Mouse (Mus musculus) forebrain, embryonic 14.5 days (tissue): ENCODE data around the gene Iqschfp. TPM values are rescaled to one million over a fixed set of nuclear protein-coding genes. Genes with fewer than 3 reads are reported as not detected.
A peak's percentile ranks its signal among the peaks of the same experiment; 100 is the strongest.

Experiments
- ATAC-seq: fragments of 200-750 bp; cut with Nextera tagmentation; 2 replicates; pipeline ENCODE4 v1.8.0; 2017; ENCODE audit warnings: mild to moderate bottlenecking, moderate library complexity
- DNase-seq: peaks from one replicate; pipeline ENCODE4 v3.0.0-alpha.2; 2015; ENCODE audit warnings: low spot score
- H3K27ac ChIP-seq: fragments of 300-500 bp; sonication (generic); 2 replicates; pipeline ENCODE4 v1.5.1; 2014; ENCODE audit warnings: low read depth, mild to moderate bottlenecking, control low read depth, low read length, moderate library complexity
- H3K27me3 ChIP-seq: fragments of 300-500 bp; sonication (generic); replicated peaks from 2 replicates; pipeline ENCODE4 v1.6.1; 2014; ENCODE audit warnings: low read length, control low read depth, mixed read lengths; ENCODE audit not compliant: control insufficient read depth, insufficient read depth
- H3K36me3 ChIP-seq: fragments of 300-500 bp; sonication (generic); 2 replicates; pipeline ENCODE4 v1.6.1; 2014; ENCODE audit warnings: low read length, control low read depth; ENCODE audit not compliant: control insufficient read depth, insufficient read depth
- H3K4me1 ChIP-seq: fragments of 300-500 bp; sonication (generic); 2 replicates; pipeline ENCODE4 v1.6.1; 2014; ENCODE audit warnings: antibody characterized with exemption, low read length, control low read depth; ENCODE audit not compliant: control insufficient read depth, insufficient read depth
- H3K4me2 ChIP-seq: fragments of 300-500 bp; sonication (generic); 2 replicates; pipeline ENCODE4 v1.6.1; 2014; ENCODE audit warnings: mild to moderate bottlenecking, control low read depth, low read length
- H3K4me3 ChIP-seq: fragments of 300-500 bp; sonication (generic); 2 replicates; pipeline ENCODE4 v1.5.1; 2014; ENCODE audit warnings: low read depth, low read length, control low read depth
- H3K9ac ChIP-seq: fragments of 300-500 bp; sonication (generic); 2 replicates; pipeline ENCODE4 v1.6.1; 2014; ENCODE audit warnings: mild to moderate bottlenecking, low read length, control low read depth, moderate library complexity
- H3K9me3 ChIP-seq: fragments of 300-500 bp; sonication (generic); replicated peaks from 2 replicates; pipeline ENCODE4 v1.6.1; 2016; ENCODE audit warnings: low read length, control low read depth, mixed read lengths; ENCODE audit not compliant: control insufficient read depth
- WGBS: fragments of 180-500 bp; shearing (Covaris S2); extraction: QIAGEN DNeasy Blood & Tissue Kit; methylation state at CpG from one replicate; pipeline ENCODE4 v1.1.7; 2014; 5-methylcytosine and 5-hydroxymethylcytosine counted together
- polyA plus RNA-seq: library from polyadenylated mRNA; unstranded; fragments of >200 nt; fragmentation: Nextera tagmentation; extraction: Ambion mirVana; gene quantifications from 2 replicates; pipeline ENCODE4 v1.2.1, GENCODE M21; 2014

Gene Iqschfp
- 2.8 and 5.0 TPM in 2 replicates for polyA plus RNA-seq

DNA sequence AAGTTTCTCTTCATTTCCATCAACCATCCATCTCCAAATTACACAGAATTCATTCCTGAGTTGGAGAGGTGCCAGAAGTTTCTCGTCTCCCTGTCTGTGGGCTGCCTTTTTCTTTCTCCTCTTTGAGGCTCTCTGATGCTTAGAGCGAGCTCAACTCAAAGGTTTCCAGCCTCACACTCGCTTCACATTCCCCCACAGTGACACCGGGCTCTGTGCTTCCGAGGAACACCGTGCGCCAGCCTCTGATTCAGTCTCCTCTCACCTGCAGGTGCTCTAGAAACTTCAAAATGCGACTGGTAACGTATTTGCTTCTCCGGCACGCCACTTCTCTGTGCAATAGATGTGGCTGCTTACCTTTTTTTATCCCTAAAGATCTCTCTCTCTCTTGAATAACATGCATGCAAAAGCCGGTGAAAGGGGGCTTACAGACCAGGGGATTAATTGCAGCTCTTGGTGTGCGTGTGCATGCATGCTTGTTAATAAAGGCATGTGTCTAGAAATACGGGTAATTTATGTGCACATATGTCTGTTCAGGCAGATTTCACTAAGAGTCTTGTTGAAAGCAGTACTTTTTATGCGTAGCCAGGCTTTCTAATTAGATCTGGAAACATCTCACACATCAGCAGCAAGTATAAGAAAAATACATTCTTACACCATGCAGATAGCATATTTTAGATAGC is at the start of gene Iqschfp, which contains the start of gene Iqcj:
Iqschfp (plus strand) TSS at position 207 of the 680 bp plus-strand sequence.
Iqcj (plus strand) TSS at position 195 of the 680 bp plus-strand sequence.
- H3K9me3 ChIP-seq = no peaks in the 10 kb centered on the region
- 5% methylated on average over 15 of the region's 15 CpGs for WGBS
- H3K4me2 ChIP-seq = peak within 1 kb of the TSS; percentile 57
- peak within 1 kb of the TSS; percentile 59 for H3K9ac ChIP-seq
- H3K36me3 ChIP-seq = no peaks in the 10 kb centered on the region
- no peaks in the 10 kb centered on the region; the same call in 1 of the 2 replicates for H3K4me1 ChIP-seq
- H3K4me3 ChIP-seq = peak within 1 kb of the TSS; percentile 26
- no peaks in the 10 kb centered on the region for H3K27me3 ChIP-seq
- DNase-seq (peak; percentile 69), ATAC-seq (peak; percentile 75)
- H3K27ac ChIP-seq = peak within 1 kb of the TSS; percentile 58

DNA sequence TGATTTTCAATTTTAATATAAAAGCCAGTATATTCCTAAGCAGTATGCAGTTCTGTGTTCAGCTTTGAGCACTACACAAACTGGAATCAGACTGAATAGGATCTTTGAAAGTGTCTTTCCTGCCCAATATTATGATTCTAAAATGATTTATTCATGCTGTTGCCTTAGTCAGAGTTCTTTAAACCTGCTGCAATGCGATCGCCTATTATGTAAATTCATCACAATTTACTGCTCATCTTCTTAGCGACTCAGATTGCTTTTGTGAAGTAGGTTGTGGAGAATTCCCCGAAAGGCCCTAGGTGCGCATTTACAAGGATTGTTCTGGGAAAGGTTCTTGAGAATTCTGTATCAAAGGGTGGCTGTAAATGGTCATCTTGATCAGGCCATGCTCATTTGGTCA is 39.6 kb upstream of the Iqschfp start:
- Histone ChIP-seq H3K27me3 (no peaks in the 10 kb centered on the region), H3K4me2 (no peak overlapping the region), H3K4me3 (no peak overlapping the region), H3K9me3 (no peaks in the 10 kb centered on the region), H3K36me3 (no peaks in the 10 kb centered on the region), H3K9ac (no peak overlapping the region), H3K4me1 (no peaks in the 10 kb centered on the region), H3K27ac (no peak overlapping the region)
- DNase-seq (no peak), ATAC-seq (no peak)
- WGBS = 79% methylated on average over 5 of the region's 5 CpGs

DNA sequence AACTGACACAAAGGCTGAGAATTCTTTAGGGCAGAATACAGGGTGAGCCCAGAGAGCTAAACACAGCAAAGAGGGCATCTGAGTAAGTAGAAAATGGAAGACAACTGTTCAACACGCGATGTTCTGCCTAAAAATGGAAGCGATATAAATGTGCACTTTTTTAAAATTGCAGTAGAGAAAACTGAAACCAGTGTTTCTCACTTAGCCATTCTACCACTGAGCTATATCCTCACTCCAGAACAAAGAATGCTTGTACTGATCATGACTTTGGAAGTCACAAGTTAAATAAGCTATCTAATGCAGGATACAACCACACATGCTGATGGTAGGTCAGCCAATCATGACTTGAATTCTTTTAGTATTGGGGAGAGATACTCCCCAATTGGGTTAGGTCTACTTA is 30.5 kb upstream of the Iqschfp start:
- DNase-seq = no peak
- H3K27me3 ChIP-seq = no peaks in the 10 kb centered on the region
- H3K36me3 ChIP-seq = no peaks in the 10 kb centered on the region
- no peak overlapping the region for H3K4me2 ChIP-seq
- ATAC-seq = no peak
- no peaks in the 10 kb centered on the region for H3K9me3 ChIP-seq
- no peak overlapping the region for H3K4me3 ChIP-seq
- WGBS = 92% methylated on average over 3 of the region's 3 CpGs
- no peak overlapping the region for H3K9ac ChIP-seq
- H3K27ac ChIP-seq = no peak overlapping the region
- H3K4me1 ChIP-seq = no peaks in the 10 kb centered on the region

DNA sequence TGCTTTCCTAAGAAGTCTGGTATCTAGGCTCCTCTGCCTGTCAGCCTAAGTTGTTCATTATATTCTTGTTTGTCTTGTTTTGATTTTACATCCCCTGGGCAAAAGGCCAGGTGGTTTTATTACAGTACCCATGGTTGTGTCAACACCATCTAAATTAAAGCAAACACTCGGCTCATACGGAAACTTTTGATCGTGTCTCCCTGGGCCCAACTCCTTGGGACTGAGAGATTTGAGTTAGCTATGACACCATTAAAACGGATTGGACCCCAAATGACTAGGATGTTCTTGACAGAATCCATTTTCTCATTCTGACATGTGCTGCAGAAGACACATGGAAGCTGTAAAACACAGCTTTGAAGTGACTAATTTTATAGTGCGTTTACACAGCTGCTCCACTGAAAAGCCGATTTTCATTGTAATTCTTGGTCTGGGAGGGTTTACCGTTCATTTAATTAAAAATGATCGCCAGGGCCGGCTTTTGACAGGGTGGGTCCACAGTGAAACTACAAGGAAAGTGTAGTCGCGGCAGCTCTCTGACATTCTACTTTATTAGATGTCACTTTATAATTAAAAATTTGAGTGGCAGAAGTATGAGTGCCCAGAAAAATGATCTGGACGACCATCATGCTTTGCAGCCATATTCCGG is 24.5 kb upstream of the Iqschfp start:
- no peaks in the 10 kb centered on the region for H3K4me1 ChIP-seq
- H3K27me3 ChIP-seq = no peaks in the 10 kb centered on the region
- H3K27ac ChIP-seq = no peak overlapping the region
- no peak overlapping the region for H3K9ac ChIP-seq
- no peak overlapping the region for H3K4me3 ChIP-seq
- H3K36me3 ChIP-seq = no peaks in the 10 kb centered on the region
- ATAC-seq = no peak
- H3K9me3 ChIP-seq = no peaks in the 10 kb centered on the region
- no peak for DNase-seq
- H3K4me2 ChIP-seq = no peak overlapping the region
- WGBS = 80% methylated on average over 13 of the region's 13 CpGs

DNA sequence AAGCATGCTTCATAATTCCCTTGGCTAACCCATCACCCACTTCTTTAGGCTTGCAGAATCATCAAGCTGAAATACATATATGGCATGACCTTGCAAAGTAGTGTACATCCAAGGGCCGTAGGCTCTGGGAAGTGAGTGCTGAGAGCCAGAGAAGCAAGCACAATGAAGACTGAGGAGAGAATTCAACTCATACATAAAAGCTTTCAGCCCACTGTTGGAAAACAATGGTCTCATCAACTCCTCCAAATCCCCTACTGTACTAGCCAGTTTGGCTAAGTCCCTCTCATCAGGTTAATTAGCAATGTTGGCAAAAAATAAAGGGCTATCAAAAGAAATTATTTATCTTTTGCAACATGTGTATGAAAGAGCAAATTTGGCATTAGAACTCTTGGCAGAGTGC is 22.6 kb upstream of the Iqschfp start:
- no peak overlapping the region for H3K27ac ChIP-seq
- WGBS = 33% methylated on average over 1 of the region's 1 CpGs
- ATAC-seq = no peak
- H3K4me3 ChIP-seq = no peak overlapping the region
- H3K4me1 ChIP-seq = no peaks in the 10 kb centered on the region
- no peak overlapping the region for H3K9ac ChIP-seq
- no peaks in the 10 kb centered on the region for H3K36me3 ChIP-seq
- DNase-seq = peak; percentile 26
- no peaks in the 10 kb centered on the region for H3K9me3 ChIP-seq
- no peak overlapping the region for H3K4me2 ChIP-seq
- no peaks in the 10 kb centered on the region for H3K27me3 ChIP-seq

DNA sequence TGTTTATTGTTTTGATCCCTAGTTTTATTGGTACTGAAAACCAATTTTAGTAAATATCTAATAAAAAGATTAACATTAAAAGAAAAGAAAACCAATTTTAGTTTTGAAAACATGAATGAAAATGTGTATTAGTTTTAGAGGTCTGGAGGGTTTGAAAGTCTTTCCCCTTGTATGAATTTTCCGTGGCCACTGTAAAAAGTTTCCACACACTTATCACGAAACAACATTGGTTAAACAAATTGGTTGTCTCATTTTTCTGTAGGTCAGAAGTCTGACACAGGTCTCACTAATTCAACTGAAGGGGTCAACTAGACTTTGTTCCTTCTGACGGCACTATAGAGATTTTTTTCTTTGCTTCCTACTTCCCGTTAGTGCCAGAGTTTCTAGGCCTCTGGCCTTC is 14.8 kb upstream of the Iqschfp start:
- H3K4me2 ChIP-seq = no peak overlapping the region
- no peaks in the 10 kb centered on the region for H3K9me3 ChIP-seq
- DNase-seq = no peak
- no peaks in the 10 kb centered on the region for H3K36me3 ChIP-seq
- WGBS = 86% methylated on average over 4 of the region's 4 CpGs
- no peaks in the 10 kb centered on the region for H3K4me1 ChIP-seq
- H3K4me3 ChIP-seq = no peak overlapping the region
- no peak overlapping the region for H3K27ac ChIP-seq
- no peaks in the 10 kb centered on the region for H3K27me3 ChIP-seq
- no peak overlapping the region for H3K9ac ChIP-seq
- no peak for ATAC-seq

DNA sequence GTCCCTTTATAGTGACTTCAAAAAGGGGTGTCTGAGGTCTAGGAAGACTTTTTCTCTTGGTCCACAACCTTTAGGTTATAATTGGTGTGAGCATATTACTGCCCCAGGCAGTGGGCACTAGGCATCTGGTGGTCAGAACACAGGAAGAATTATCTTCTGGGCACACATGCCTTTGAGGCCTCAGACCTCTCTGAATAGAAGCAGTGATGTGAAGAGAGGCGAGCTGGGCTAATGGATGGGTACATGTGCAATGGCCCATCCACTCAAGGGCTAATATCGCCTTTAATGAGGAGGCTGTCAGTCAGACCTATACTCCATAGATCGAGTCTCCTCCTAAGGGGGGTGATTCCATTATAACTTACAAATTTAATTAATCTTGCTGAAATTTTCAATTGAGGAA is 7.7 kb upstream of the Iqschfp start:
- Histone ChIP-seq H3K36me3 (no peaks in the 10 kb centered on the region), H3K27me3 (no peaks in the 10 kb centered on the region), H3K9ac (no peak overlapping the region), H3K4me1 (no peaks in the 10 kb centered on the region), H3K27ac (no peak overlapping the region), H3K4me3 (no peak overlapping the region), H3K9me3 (no peaks in the 10 kb centered on the region), H3K4me2 (no peak overlapping the region)
- ATAC-seq (no peak), DNase-seq (no peak)
- 34% methylated on average over 3 of the region's 3 CpGs for WGBS

DNA sequence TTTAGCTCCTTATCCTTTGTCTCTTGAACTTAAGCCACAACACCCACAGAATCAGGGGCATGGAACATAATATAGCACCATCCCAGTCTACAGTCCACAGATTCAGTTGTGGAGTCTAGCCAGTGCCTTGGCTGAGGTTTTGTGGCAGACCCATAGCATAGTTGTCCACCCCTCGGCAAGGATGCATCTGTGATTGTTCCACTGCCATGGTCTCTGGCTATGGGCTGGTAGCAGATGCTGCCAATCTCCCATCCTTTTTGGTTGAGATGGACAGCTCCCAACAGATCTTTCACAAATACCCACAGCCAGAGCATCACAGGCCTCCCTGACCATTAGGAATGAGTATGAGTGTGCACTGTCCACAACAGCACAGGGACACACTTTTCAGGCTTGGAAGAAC is 5.9 kb upstream of the Iqschfp start:
- H3K9ac ChIP-seq = no peak overlapping the region
- no peak overlapping the region for H3K4me2 ChIP-seq
- H3K27me3 ChIP-seq = no peaks in the 10 kb centered on the region
- DNase-seq = no peak
- no peaks in the 10 kb centered on the region for H3K36me3 ChIP-seq
- no peaks in the 10 kb centered on the region for H3K9me3 ChIP-seq
- no peak overlapping the region for H3K4me3 ChIP-seq
- no peak for ATAC-seq
- 68% methylated on average over 1 of the region's 1 CpGs for WGBS
- H3K4me1 ChIP-seq = no peaks in the 10 kb centered on the region
- no peak overlapping the region for H3K27ac ChIP-seq

DNA sequence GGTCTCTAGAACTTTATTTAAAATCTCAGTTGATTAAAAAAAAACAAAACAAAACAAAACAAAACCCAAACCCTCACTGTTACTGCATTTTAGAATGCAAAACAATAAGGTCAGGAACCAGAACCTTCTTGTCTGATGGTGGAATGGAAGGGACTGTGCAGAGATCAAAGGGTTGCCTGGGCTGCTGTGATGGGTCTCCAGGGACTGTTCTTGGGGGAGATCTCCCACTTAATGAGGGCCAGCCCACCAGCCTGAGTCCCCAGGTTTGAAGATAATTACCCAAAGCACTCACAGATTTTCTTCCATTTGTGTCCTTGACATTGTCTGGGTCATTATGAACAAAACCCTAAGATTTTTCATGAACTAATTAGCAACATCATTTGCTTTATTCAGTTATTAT is 4.8 kb upstream of the Iqschfp start:
- no peak overlapping the region for H3K4me3 ChIP-seq
- H3K27ac ChIP-seq = no peak overlapping the region
- no peaks in the 10 kb centered on the region; the same call in 1 of the 2 replicates for H3K4me1 ChIP-seq
- H3K27me3 ChIP-seq = no peaks in the 10 kb centered on the region
- ATAC-seq (no peak), DNase-seq (no peak)
- no peak overlapping the region for H3K4me2 ChIP-seq
- no peak overlapping the region for H3K9ac ChIP-seq
- H3K9me3 ChIP-seq = no peaks in the 10 kb centered on the region
- no peaks in the 10 kb centered on the region for H3K36me3 ChIP-seq
